Mouse (Mus musculus) lung, postnatal 0 days (tissue): ENCODE measurements around the gene Msh3.

Source experiments
- CTCF ChIP-seq: IDR thresholded peaks from 2 replicates; pipeline ENCODE4 v1.5.1; 2016; ENCODE audit warnings: antibody characterized with exemption, mild to moderate bottlenecking
- EP300 ChIP-seq: IDR thresholded peaks from 2 replicates; pipeline ENCODE4 v1.6.1; 2016; ENCODE audit warnings: antibody characterized with exemption, mild to moderate bottlenecking, control low read depth

- TF ChIP-seq CTCF (no peak), EP300 (no peak)
Measured at GRCm38 (mm10) chr13:92355272-92355643, 455 bp upstream of the Msh3 start.
